Mouse (Mus musculus) kidney, adult 2 months (tissue): ENCODE measurements around the gene Crx.
"Not testable (repeated sequence)": the region's sequence is repeated elsewhere in the genome, so short reads cannot be mapped to it uniquely, and the experiment has no call there.

Source experiments
- CTCF ChIP-seq: fragments of 200-500 bp; conservative IDR thresholded peaks from 2 replicates; pipeline ENCODE4 v1.5.1; 2011; ENCODE audit warnings: low read depth, mild to moderate bottlenecking, control low read depth, low read length, moderate library complexity, mixed read lengths; ENCODE audit not compliant: insufficient read depth, insufficient read length
- POLR2A ChIP-seq: fragments of 200-500 bp; IDR thresholded peaks from one replicate; pipeline ENCODE4 v1.6.1; 2011; ENCODE audit warnings: low read depth, low read length, control low read depth

DNA sequence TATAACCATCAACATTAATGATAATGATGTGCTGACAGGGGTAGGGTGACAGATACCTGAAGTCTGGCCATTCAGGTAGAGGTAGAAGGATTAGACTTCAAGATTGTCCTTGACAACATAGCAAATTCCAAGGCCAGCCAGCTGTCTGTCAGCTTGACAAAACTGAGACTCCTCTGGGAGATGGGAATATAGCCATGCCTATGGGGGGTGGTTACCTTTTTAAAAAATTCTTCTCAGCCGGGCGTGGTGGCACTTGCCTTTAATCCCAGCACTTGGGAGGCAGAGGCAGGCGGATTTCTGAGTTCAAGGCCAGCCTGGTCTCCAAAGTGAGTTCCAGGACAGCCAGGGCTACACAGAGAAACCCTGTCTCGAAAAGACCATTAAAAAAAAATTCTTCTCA lies 35.9 kb upstream of the Crx start:
- not testable (repeated sequence) for TF ChIP-seq POLR2A, CTCF
